Mouse (Mus musculus) hindbrain, embryonic 15.5 days (tissue): ENCODE data around the gene Tmem62. TPM values are rescaled to one million over a fixed set of nuclear protein-coding genes. Genes with fewer than 3 reads are reported as not detected.
"Not testable (repeated sequence)": the region's sequence is repeated elsewhere in the genome, so short reads cannot be mapped to it uniquely, and the experiment has no call there.

Source experiments
- ATAC-seq: fragments of 200-750 bp; cut with Nextera tagmentation; 2 replicates; pipeline ENCODE4 v1.8.0; 2017; ENCODE audit warnings: low read depth, moderate number of reproducible peaks, moderate TSS enrichment; ENCODE audit not compliant: low FRiP score
- H3K27ac ChIP-seq: fragments of 300-500 bp; sonication (generic); replicated peaks from 2 replicates; pipeline ENCODE4 v1.5.1; 2015; ENCODE audit warnings: mild to moderate bottlenecking, inconsistent platforms
- H3K27me3 ChIP-seq: fragments of 300-500 bp; sonication (generic); 2 replicates; pipeline ENCODE4 v1.6.1; 2015; ENCODE audit warnings: control low read depth, inconsistent platforms
- H3K36me3 ChIP-seq: fragments of 300-500 bp; sonication (generic); 2 replicates; pipeline ENCODE4 v1.6.1; 2015; ENCODE audit warnings: control low read depth, inconsistent platforms
- H3K4me1 ChIP-seq: fragments of 300-500 bp; sonication (generic); replicated peaks from 2 replicates; pipeline ENCODE4 v1.6.1; 2015; ENCODE audit warnings: control low read depth, inconsistent platforms
- H3K4me2 ChIP-seq: fragments of 300-500 bp; sonication (generic); 2 replicates; pipeline ENCODE4 v1.6.1; 2015; ENCODE audit warnings: moderate library complexity, mild to moderate bottlenecking, inconsistent platforms
- H3K4me3 ChIP-seq: fragments of 300-500 bp; sonication (generic); 2 replicates; pipeline ENCODE4 v1.5.1; 2015; ENCODE audit warnings: mild to moderate bottlenecking, inconsistent platforms
- H3K9ac ChIP-seq: fragments of 300-500 bp; sonication (generic); 2 replicates; pipeline ENCODE4 v1.6.1; 2015; ENCODE audit warnings: inconsistent platforms
- H3K9me3 ChIP-seq: fragments of 300-500 bp; sonication (generic); 2 replicates; pipeline ENCODE4 v1.6.1; 2016; ENCODE audit warnings: control low read depth, inconsistent platforms
- WGBS: fragments of 180-500 bp; shearing (Covaris S2); methylation state at CpG from one replicate; pipeline ENCODE4 v1.1.7; 2015; 5-methylcytosine and 5-hydroxymethylcytosine counted together
- microRNA-seq: library from miRNA; unstranded; fragments of <30 nt; microRNA quantifications from one replicate; pipeline ENCODE4, GENCODE M21; 2016
- polyA plus RNA-seq: library from polyadenylated mRNA; unstranded; fragments of >200 nt; fragmentation: Nextera tagmentation; extraction: Ambion mirVana; gene quantifications from 2 replicates; pipeline ENCODE4 v1.2.1, GENCODE M21; 2015

Tmem62 gene
- polyA plus RNA-seq, 1 experiment from 2014 or later = 14.1 TPM

- WGBS = 70% methylated on average over 5 of the region's 5 CpGs
- Histone ChIP-seq H3K36me3 (no peaks in the 10 kb centered on the region), H3K4me1 (no peaks in the 10 kb centered on the region)
Observed at GRCm38 (mm10) chr2:121036733-121037341, 60.0 kb downstream of the Tmem62 start, which contains the start of gene Epb42. Gene Epb42 (minus strand): TSS chr2:121037072.

DNA sequence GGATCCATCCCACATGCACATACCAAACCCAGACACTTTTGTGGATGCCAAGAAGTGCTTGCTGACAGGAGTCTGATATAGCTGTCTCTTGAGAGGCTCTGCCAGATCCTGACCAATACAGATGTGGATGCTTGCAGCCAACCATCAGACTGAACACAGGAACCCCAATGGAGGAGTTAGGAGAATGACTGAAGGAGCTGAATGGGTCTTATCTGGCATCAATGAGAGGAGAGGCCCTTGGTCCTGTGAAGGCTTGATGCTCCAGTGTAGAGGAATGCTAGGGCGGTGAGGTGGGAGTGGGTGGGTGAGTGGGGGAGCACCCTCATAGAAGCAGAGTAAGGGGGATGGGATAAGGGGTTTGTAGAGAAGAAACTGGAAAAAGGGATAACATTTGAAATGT lies 62.0 kb downstream of the Tmem62 start:
- not testable (repeated sequence) for H3K4me1 ChIP-seq, ATAC-seq, H3K4me2 ChIP-seq, H3K9me3 ChIP-seq, H3K27me3 ChIP-seq, H3K36me3 ChIP-seq, H3K9ac ChIP-seq, H3K4me3 ChIP-seq, H3K27ac ChIP-seq
- WGBS = 100% methylated on average over 1 of the region's 1 CpGs

More at GRCm38 (mm10) chr2:121036733-121037341, 60.0 kb downstream of the Tmem62 start, which contains the start of gene Epb42:
- Histone ChIP-seq H3K9me3 (no peaks in the 10 kb centered on the region), H3K9ac (no peak within 1 kb of the TSS), H3K27me3 (no peaks in the 10 kb centered on the region), H3K4me3 (no peak within 1 kb of the TSS), H3K4me2 (no peak within 1 kb of the TSS), H3K27ac (no peak within 1 kb of the TSS)
- no peak for ATAC-seq

GRCm38 (mm10) chr2:121039382-121039781 lies 62.6 kb downstream of the Tmem62 start:
- Histone ChIP-seq H3K4me1 (no peaks in the 10 kb centered on the region), H3K4me3 (no peak overlapping the region), H3K36me3 (no peaks in the 10 kb centered on the region), H3K4me2 (no peak overlapping the region), H3K9ac (no peak overlapping the region), H3K27ac (no peak overlapping the region), H3K9me3 (no peaks in the 10 kb centered on the region), H3K27me3 (no peaks in the 10 kb centered on the region)
- ATAC-seq = no peak
- 96% methylated on average over 1 of the region's 1 CpGs for WGBS

DNA sequence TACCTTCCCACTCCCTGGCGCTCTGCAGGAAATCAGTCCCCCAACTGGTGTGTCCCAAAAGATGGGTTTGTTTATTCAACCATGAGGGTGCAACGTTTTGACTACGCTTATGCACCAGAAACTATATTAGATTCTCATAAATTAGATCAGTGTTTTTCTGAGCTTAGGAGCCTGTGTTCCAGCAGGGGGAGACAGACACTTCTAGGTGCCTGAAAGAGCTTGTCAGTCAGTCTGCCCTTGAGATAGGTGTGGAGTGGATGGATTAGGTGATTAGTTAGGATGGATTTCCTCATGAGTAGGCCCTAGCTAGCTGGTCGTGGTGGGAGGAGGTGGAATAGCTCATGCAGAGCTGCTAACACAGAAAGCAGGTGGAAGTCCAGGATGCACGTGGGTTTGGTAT lies 64.3 kb downstream of the Tmem62 start:
- no peaks in the 10 kb centered on the region for H3K36me3 ChIP-seq
- ATAC-seq = no peak
- 53% methylated on average over 5 of the region's 5 CpGs for WGBS
- H3K4me3 ChIP-seq = no peak overlapping the region
- no peak overlapping the region for H3K9ac ChIP-seq
- H3K27ac ChIP-seq = no peak overlapping the region
- no peaks in the 10 kb centered on the region for H3K27me3 ChIP-seq
- H3K4me1 ChIP-seq = no peaks in the 10 kb centered on the region
- no peaks in the 10 kb centered on the region for H3K9me3 ChIP-seq
- H3K4me2 ChIP-seq = no peak overlapping the region

DNA sequence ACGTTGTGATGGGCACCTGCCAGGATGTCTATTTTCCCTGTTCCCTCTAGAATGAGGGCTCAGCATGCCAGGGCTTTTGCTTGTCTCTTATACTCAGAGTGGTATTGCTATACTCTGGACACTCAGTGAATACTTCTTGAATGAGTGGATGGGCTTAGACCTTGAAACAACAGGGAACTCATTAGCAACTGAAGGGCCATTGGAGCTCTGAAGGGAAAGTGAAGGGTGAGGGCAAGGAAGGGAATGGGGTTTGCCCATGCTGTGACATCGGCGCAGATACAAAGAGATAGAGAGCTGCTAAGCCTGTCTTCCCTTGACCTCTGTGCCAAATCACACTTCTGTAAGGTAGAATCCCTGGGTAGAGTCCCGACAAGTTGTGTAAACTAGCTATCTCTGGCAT lies 68.8 kb downstream of the Tmem62 start:
- Histone ChIP-seq H3K27me3 (no peaks in the 10 kb centered on the region), H3K4me2 (no peak overlapping the region), H3K4me1 (no peaks in the 10 kb centered on the region), H3K9ac (no peak overlapping the region), H3K27ac (no peak overlapping the region), H3K36me3 (no peaks in the 10 kb centered on the region), H3K4me3 (no peak overlapping the region), H3K9me3 (no peaks in the 10 kb centered on the region)
- ATAC-seq = no peak
- WGBS = 63% methylated on average over 4 of the region's 4 CpGs

GRCm38 (mm10) chr2:121052176-121052575 lies 75.4 kb downstream of the Tmem62 start:
- Histone ChIP-seq H3K4me1 (no peaks in the 10 kb centered on the region), H3K27ac (no peak overlapping the region), H3K36me3 (no peaks in the 10 kb centered on the region), H3K9me3 (no peaks in the 10 kb centered on the region), H3K27me3 (no peaks in the 10 kb centered on the region), H3K9ac (no peak overlapping the region), H3K4me3 (no peak overlapping the region), H3K4me2 (no peak overlapping the region)
- 92% methylated on average over 5 of the region's 5 CpGs for WGBS
- no peak for ATAC-seq

- H3K9ac ChIP-seq = no peak overlapping the region
- H3K4me1 ChIP-seq = no peaks in the 10 kb centered on the region
- H3K4me3 ChIP-seq = no peak overlapping the region
- H3K36me3 ChIP-seq = no peaks in the 10 kb centered on the region
- H3K9me3 ChIP-seq = no peaks in the 10 kb centered on the region
- H3K27me3 ChIP-seq = no peaks in the 10 kb centered on the region
- ATAC-seq = no peak
- H3K4me2 ChIP-seq = no peak overlapping the region
- WGBS = 80% methylated on average over 2 of the region's 2 CpGs
- H3K27ac ChIP-seq = no peak overlapping the region
Observed at GRCm38 (mm10) chr2:121054060-121054459, 77.2 kb downstream of the Tmem62 start.

DNA sequence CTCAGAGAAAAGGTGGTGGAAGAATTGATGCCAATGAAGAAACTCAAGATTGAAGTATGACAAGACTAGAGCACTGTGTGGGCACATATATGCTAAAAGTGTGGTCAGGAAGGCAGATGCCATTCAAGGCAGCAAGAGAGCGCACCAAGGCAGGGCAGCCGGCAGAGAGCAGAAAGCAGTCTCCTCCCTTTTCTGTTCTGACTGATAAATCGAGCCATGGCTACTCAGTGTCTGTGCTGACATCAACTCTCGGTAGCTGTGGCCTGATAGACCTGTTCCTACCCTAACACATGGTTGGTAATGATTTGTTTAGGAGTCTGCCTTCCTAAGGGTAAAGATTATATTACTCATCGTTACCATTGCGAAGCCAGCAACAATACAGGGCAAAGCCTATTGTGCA lies 79.1 kb downstream of the Tmem62 start:
- no peak overlapping the region for H3K27ac ChIP-seq
- no peak for ATAC-seq

More for the DNA sequence above, 79.1 kb downstream of the Tmem62 start:
- no peak overlapping the region for H3K4me2 ChIP-seq
- no peaks in the 10 kb centered on the region for H3K36me3 ChIP-seq
- H3K9me3 ChIP-seq = no peaks in the 10 kb centered on the region
- H3K27me3 ChIP-seq = no peaks in the 10 kb centered on the region
- WGBS = 92% methylated on average over 6 of the region's 6 CpGs
- no peak overlapping the region for H3K4me3 ChIP-seq
- H3K9ac ChIP-seq = no peak overlapping the region
- no peaks in the 10 kb centered on the region for H3K4me1 ChIP-seq

Small RNAs within 50 kb of the gene (microRNA-seq; reads per million reads assigned to microRNA genes)
- gene Gm44325 = not detected

Other genes with a start within 250 kb of the Tmem62 start
- gene Cdan1, start 126.9 kb upstream of the Tmem62 start, polyA plus RNA-seq = 5.7 and 7.9 TPM in 2 replicates
- gene Ttbk2, start 126.4 kb upstream of the Tmem62 start, polyA plus RNA-seq = 12.3 and 12.4 TPM in 2 replicates
- gene Ubr1, start 6.3 kb upstream of the Tmem62 start, polyA plus RNA-seq = 30.7 and 30.9 TPM in 2 replicates
- gene Ccndbp1, start 31.4 kb downstream of the Tmem62 start, polyA plus RNA-seq = 74.5 and 77.2 TPM in 2 replicates
- 0.35 and 0.37 TPM in 2 replicates for gene Epb42, start 60.1 kb downstream of the Tmem62 start, polyA plus RNA-seq
- gene Tgm5, start 108.8 kb downstream of the Tmem62 start, polyA plus RNA-seq = 0.05 TPM in 1 of 2 replicates, not detected in the other
- 0.07 TPM in 1 of 2 replicates, not detected in the other for gene Tgm7, start 132.8 kb downstream of the Tmem62 start, polyA plus RNA-seq
- 26.9 and 27.7 TPM in 2 replicates for gene Adal, start 163.4 kb downstream of the Tmem62 start, polyA plus RNA-seq
- 19.0 and 21.0 TPM in 2 replicates for gene Lcmt2, start 163.6 kb downstream of the Tmem62 start, polyA plus RNA-seq
- 45.5 and 47.1 TPM in 2 replicates for gene Tubgcp4, start 193.6 kb downstream of the Tmem62 start, polyA plus RNA-seq
- 7.0 and 7.1 TPM in 2 replicates for gene Zscan29, start 194.1 kb downstream of the Tmem62 start, polyA plus RNA-seq